8 mouse cellular contexts compared by ENCODE assay signal in genomic region chr2:180700457-180700856, GRCm38 (mm10). TPM values are rescaled to one million over a fixed set of nuclear protein-coding genes. Genes with fewer than 3 reads are reported as not detected.
DNase-seq lines count a peak whose midpoint lies in the region; ATAC-seq and TF ChIP-seq lines count a peak whose summit lies in the region.

No protein-coding gene starts in this region.

- peak overlapping the region; percentile 99 for H3K9ac ChIP-seq in lung, embryonic 14.5 days
- H3K9ac ChIP-seq in forebrain, embryonic 12.5 days: peak overlapping the region; percentile 97; the same call in 1 of the 2 replicates
- H3K9ac ChIP-seq in neural tube, embryonic 15.5 days (replicated peaks): peak overlapping the region; percentile 99

- H3K4me2 ChIP-seq in lung, embryonic 14.5 days: peak overlapping the region; percentile 74
- peak overlapping the region; percentile 87 for H3K4me2 ChIP-seq in forebrain, embryonic 12.5 days
- H3K4me2 ChIP-seq in neural tube, embryonic 15.5 days: peak overlapping the region; percentile 95

- 64% methylated on average over 5 of the region's 5 CpGs for WGBS in lung, embryonic 14.5 days
- 83% methylated on average over 5 of the region's 5 CpGs for WGBS in forebrain, embryonic 12.5 days
- 80% methylated on average over 5 of the region's 5 CpGs for WGBS in neural tube, embryonic 15.5 days
- WGBS in thymus, adult 2 months: 33% methylated on average over 5 of the region's 5 CpGs

- DNase-seq in lung, embryonic 14.5 days: no peak
- DNase-seq in lung, postnatal 4 days: no peak
- peak; percentile 46 to 78 for DNase-seq in kidney, postnatal 36 days
- no peak for DNase-seq in MN1 (ENCODE audit: low spot score)
- DNase-seq in thymus, adult 2 months: no peak
- no peak for DNase-seq in thymus, postnatal 14 days

- peaks cover 5% of the 10 kb centered on the region; the same call in 1 of the 2 replicates for H3K36me3 ChIP-seq in lung, embryonic 14.5 days (ENCODE audit: insufficient read depth)
- H3K36me3 ChIP-seq in forebrain, embryonic 12.5 days (replicated peaks): no peaks in the 10 kb centered on the region; the same call in 1 of the 2 replicates
- no peaks in the 10 kb centered on the region for H3K36me3 ChIP-seq in neural tube, embryonic 15.5 days
- no peaks in the 10 kb centered on the region for H3K36me3 ChIP-seq in thymus, adult 2 months (ENCODE audit: control insufficient read depth, insufficient read depth, low read length)

- H3K27me3 ChIP-seq in lung, embryonic 14.5 days (ENCODE audit: insufficient read depth, low read length): no peaks in the 10 kb centered on the region
- no peaks in the 10 kb centered on the region for H3K27me3 ChIP-seq in forebrain, embryonic 12.5 days
- H3K27me3 ChIP-seq in neural tube, embryonic 15.5 days (replicated peaks): no peaks in the 10 kb centered on the region
- H3K27me3 ChIP-seq in thymus, adult 2 months (ENCODE audit: control insufficient read depth, insufficient read depth, low read length): no peaks in the 10 kb centered on the region

- no peak for TF ChIP-seq POLR2A in thymus, adult 2 months (IDR thresholded peaks at IDR 0.05; ENCODE audit: control insufficient read depth, extremely low read depth, insufficient read depth, low read length, poor library complexity)

- H3K9me3 ChIP-seq in lung, embryonic 14.5 days (ENCODE audit: low read depth, low read length): no peaks in the 10 kb centered on the region
- H3K9me3 ChIP-seq in forebrain, embryonic 12.5 days: no peaks in the 10 kb centered on the region
- no peaks in the 10 kb centered on the region for H3K9me3 ChIP-seq in neural tube, embryonic 15.5 days (replicated peaks)

- peaks cover 15% of the 10 kb centered on the region for H3K4me1 ChIP-seq in lung, embryonic 14.5 days (ENCODE audit: insufficient read depth)
- H3K4me1 ChIP-seq in forebrain, embryonic 12.5 days: peaks cover 39% of the 10 kb centered on the region
- H3K4me1 ChIP-seq in neural tube, embryonic 15.5 days: peaks cover 43% of the 10 kb centered on the region
- H3K4me1 ChIP-seq in thymus, adult 2 months (replicated peaks; ENCODE audit: control insufficient read depth, insufficient read depth, low read length): peaks cover 22% of the 10 kb centered on the region

- H3K27ac ChIP-seq in lung, embryonic 14.5 days (ENCODE audit: low read depth): no peak overlapping the region
- H3K27ac ChIP-seq in forebrain, embryonic 12.5 days: no peak overlapping the region
- no peak overlapping the region for H3K27ac ChIP-seq in neural tube, embryonic 15.5 days (replicated peaks)
- no peak overlapping the region for H3K27ac ChIP-seq in thymus, adult 2 months (ENCODE audit: control insufficient read depth, insufficient read depth, low read length)

- no peak for TF ChIP-seq CTCF in lung, embryonic 14.5 days (IDR thresholded peaks at IDR 0.05; ENCODE audit: low read depth)
- no peak for TF ChIP-seq CTCF in thymus, adult 2 months (IDR thresholded peaks at IDR 0.05; ENCODE audit: borderline replicate concordance, control insufficient read depth, extremely low read depth, insufficient read depth, low read length, poor library complexity)

- peak overlapping the region; percentile 95 for H3K4me3 ChIP-seq in lung, embryonic 14.5 days (ENCODE audit: low read depth, low read length)
- peak overlapping the region; percentile 92 for H3K4me3 ChIP-seq in forebrain, embryonic 12.5 days (replicated peaks)
- peak overlapping the region; percentile 91 for H3K4me3 ChIP-seq in neural tube, embryonic 15.5 days (replicated peaks)
- no peak overlapping the region for H3K4me3 ChIP-seq in thymus, adult 2 months (ENCODE audit: control insufficient read depth, insufficient read depth, low read length)

- no peak for ATAC-seq in lung, embryonic 14.5 days (ENCODE audit: insufficient read depth)
- no peak for ATAC-seq in forebrain, embryonic 12.5 days (ENCODE audit: low FRiP score)
- no peak for ATAC-seq in neural tube, embryonic 15.5 days (ENCODE audit: low FRiP score)

RNA-seq across cellular contexts. Expression of gene Dido1, which starts 9.3 kb away (rescaled TPM):
- polyA plus RNA-seq in lung, embryonic 14.5 days (2014; fragmentation: Nextera tagmentation; extraction: Ambion mirVana): 34.1 and 36.0 TPM in 2 replicates
- 42.2 and 42.7 TPM in 2 replicates for polyA plus RNA-seq in forebrain, embryonic 12.5 days (2016; fragmentation: Nextera tagmentation; extraction: Ambion mirVana)
- polyA plus RNA-seq in neural tube, embryonic 15.5 days (2015; fragmentation: Nextera tagmentation; extraction: Ambion mirVana): 21.4 and 23.1 TPM in 2 replicates
- 40.7 and 42.2 TPM in 2 replicates for polyA plus RNA-seq in thymus, adult 2 months (2012; rRNA removed)

RNA-seq across cellular contexts. Expression of gene Gid8, which starts 9.5 kb away (rescaled TPM):
- polyA plus RNA-seq in lung, embryonic 14.5 days (2014; fragmentation: Nextera tagmentation; extraction: Ambion mirVana): 58.6 and 59.1 TPM in 2 replicates
- polyA plus RNA-seq in forebrain, embryonic 12.5 days (2016; fragmentation: Nextera tagmentation; extraction: Ambion mirVana): 52.0 and 54.7 TPM in 2 replicates
- 54.9 and 57.5 TPM in 2 replicates for polyA plus RNA-seq in neural tube, embryonic 15.5 days (2015; fragmentation: Nextera tagmentation; extraction: Ambion mirVana)
- 34.9 and 35.5 TPM in 2 replicates for polyA plus RNA-seq in thymus, adult 2 months (2012; rRNA removed)

RNA-seq across cellular contexts. Expression of gene Slc17a9, which starts 24.6 kb away (rescaled TPM):
- 0.80 and 0.88 TPM in 2 replicates for polyA plus RNA-seq in lung, embryonic 14.5 days (2014; fragmentation: Nextera tagmentation; extraction: Ambion mirVana)
- polyA plus RNA-seq in forebrain, embryonic 12.5 days (2016; fragmentation: Nextera tagmentation; extraction: Ambion mirVana): 0.37 and 0.55 TPM in 2 replicates
- 0.31 and 1.4 TPM in 2 replicates for polyA plus RNA-seq in neural tube, embryonic 15.5 days (2015; fragmentation: Nextera tagmentation; extraction: Ambion mirVana)
- 24.9 and 26.4 TPM in 2 replicates for polyA plus RNA-seq in thymus, adult 2 months (2012; rRNA removed)

RNA-seq across cellular contexts. Expression of gene Tcfl5, which starts 57.9 kb away (rescaled TPM):
- 0.14 and 0.17 TPM in 2 replicates for polyA plus RNA-seq in lung, embryonic 14.5 days (2014; fragmentation: Nextera tagmentation; extraction: Ambion mirVana)
- polyA plus RNA-seq in forebrain, embryonic 12.5 days (2016; fragmentation: Nextera tagmentation; extraction: Ambion mirVana): 0.15 and 0.26 TPM in 2 replicates
- polyA plus RNA-seq in neural tube, embryonic 15.5 days (2015; fragmentation: Nextera tagmentation; extraction: Ambion mirVana): 0.37 and 0.77 TPM in 2 replicates
- polyA plus RNA-seq in thymus, adult 2 months (2012; rRNA removed): 0.09 TPM in 1 of 2 replicates, not detected in the other

Comparison
In these comparisons a context has a peak if more than half of its experiments do, and no peak if none do; other contexts are left out.
1. DNase-seq: peak in kidney, postnatal 36 days (2 of 2); none in lung, embryonic 14.5 days (single experiment), lung, postnatal 4 days (0 of 2), MN1 (single experiment), thymus, adult 2 months (single experiment) and thymus, postnatal 14 days (single experiment).
2. RNA of gene Slc17a9, which starts 24.6 kb away (polyA plus RNA-seq): 24.9 to 26.4 TPM in thymus, adult 2 months; 0.80 to 0.88 TPM in lung, embryonic 14.5 days, 0.37 to 0.55 TPM in forebrain, embryonic 12.5 days and 0.31 to 1.4 TPM in neural tube, embryonic 15.5 days; every median in the first group is over 10 times any median in the second.
3. Peak in every context shown above with its lines, with median percentiles within 50 percentile points of each other: H3K4me2 ChIP-seq and H3K9ac ChIP-seq.